Mouse (Mus musculus) cerebellum, adult 9-10 months (tissue): ENCODE measurements at regions not wholly inside any gene's neighbourhood (a gene's known extent, or its start where the extent isn't known, plus 50 kb on each side); places are given as distances from the start of the nearest gene placed in this dataset.

Experiments
- DNase-seq: peaks from one replicate; pipeline ENCODE4 v3.0.0; 2022

- no peak for DNase-seq
Observed at GRCm38 (mm10) chr10:71959584-71959983, 612.0 kb downstream of the Ipmk start.

- DNase-seq: peak; percentile 9
Observed at GRCm38 (mm10) chr10:71960422-71961089, 613.0 kb downstream of the Ipmk start.

GRCm38 (mm10) chr10:71978035-71978434 is 630.5 kb downstream of the Ipmk start:
- DNase-seq: no peak

GRCm38 (mm10) chr10:72002875-72003720 is 651.5 kb upstream of the Zwint start:
- no peak for DNase-seq
